Mouse (Mus musculus): ENCODE results near the gene Jak1.

DNA sequence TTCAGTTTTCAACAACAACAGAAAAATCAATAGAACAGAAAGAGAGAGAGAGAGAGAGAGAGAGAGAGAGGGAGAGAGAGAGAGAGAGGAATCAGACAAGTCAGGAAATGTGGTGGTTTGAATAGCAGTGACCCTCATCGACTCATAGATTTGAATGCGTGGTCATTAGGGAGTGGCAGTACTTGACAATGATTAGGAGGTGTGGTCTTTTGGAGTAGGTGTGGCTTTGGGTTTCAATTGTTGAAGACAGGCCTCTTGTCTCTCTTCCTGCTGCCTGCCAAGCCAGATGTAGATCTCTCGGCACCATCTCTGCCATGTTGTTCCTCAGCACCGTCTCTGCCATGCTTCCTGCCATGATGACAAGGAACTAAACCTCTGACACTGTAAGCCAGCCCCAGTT is 121.2 kb downstream of the Jak1 start:
- no peak for TF ChIP-seq CTCF (conservative IDR thresholded peaks at IDR 0.05; ENCODE audit: insufficient read depth, insufficient read length, low read depth, low read length)
- TF ChIP-seq POLR2A (IDR thresholded peaks at IDR 0.05; ENCODE audit: low read depth, low read length) = no peak

All from kidney, adult 2 months (tissue).